Mouse (Mus musculus) neural tube, embryonic 12.5 days (tissue): ENCODE results near the gene Lrrtm4. TPM values are rescaled to one million over a fixed set of nuclear protein-coding genes. Genes with fewer than 3 reads are reported as not detected.

Experiments
- ATAC-seq: fragments of 200-750 bp; cut with Nextera tagmentation; 2 replicates; pipeline ENCODE4 v1.8.0; 2017; ENCODE audit warnings: low read depth, mild to moderate bottlenecking, moderate TSS enrichment, moderate library complexity; ENCODE audit not compliant: low FRiP score
- H3K27ac ChIP-seq: fragments of 300-500 bp; sonication (generic); 2 replicates; pipeline ENCODE4 v1.5.1; 2016
- H3K27me3 ChIP-seq: fragments of 300-500 bp; sonication (generic); replicated peaks from 2 replicates; pipeline ENCODE4 v1.6.1; 2016; ENCODE audit warnings: mild to moderate bottlenecking
- H3K36me3 ChIP-seq: fragments of 300-500 bp; sonication (generic); 2 replicates; pipeline ENCODE4 v1.6.1; 2016; ENCODE audit warnings: mild to moderate bottlenecking
- H3K4me1 ChIP-seq: fragments of 300-500 bp; sonication (generic); 2 replicates; pipeline ENCODE4 v1.6.1; 2016
- H3K4me2 ChIP-seq: fragments of 300-500 bp; sonication (generic); replicated peaks from 2 replicates; pipeline ENCODE4 v1.6.1; 2016; ENCODE audit warnings: mild to moderate bottlenecking
- H3K4me3 ChIP-seq: fragments of 300-500 bp; sonication (generic); 2 replicates; pipeline ENCODE4 v1.5.1; 2016
- H3K9ac ChIP-seq: fragments of 300-500 bp; sonication (generic); 2 replicates; pipeline ENCODE4 v1.6.1; 2016; ENCODE audit warnings: mild to moderate bottlenecking
- H3K9me3 ChIP-seq: fragments of 300-500 bp; sonication (generic); 2 replicates; pipeline ENCODE4 v1.6.1; 2016; ENCODE audit warnings: mild to moderate bottlenecking
- WGBS: fragments of 180-500 bp; shearing (Covaris S2); methylation state at CpG from one replicate; pipeline ENCODE4 v1.1.7; 2016; 5-methylcytosine and 5-hydroxymethylcytosine counted together
- polyA plus RNA-seq: library from polyadenylated mRNA; unstranded; fragments of >200 nt; fragmentation: Nextera tagmentation; extraction: Ambion mirVana; gene quantifications from 2 replicates; pipeline ENCODE4 v1.2.1, GENCODE M21; 2016

The Lrrtm4 gene
- polyA plus RNA-seq, 1 experiment from 2014 or later, result 6.3 TPM

DNA sequence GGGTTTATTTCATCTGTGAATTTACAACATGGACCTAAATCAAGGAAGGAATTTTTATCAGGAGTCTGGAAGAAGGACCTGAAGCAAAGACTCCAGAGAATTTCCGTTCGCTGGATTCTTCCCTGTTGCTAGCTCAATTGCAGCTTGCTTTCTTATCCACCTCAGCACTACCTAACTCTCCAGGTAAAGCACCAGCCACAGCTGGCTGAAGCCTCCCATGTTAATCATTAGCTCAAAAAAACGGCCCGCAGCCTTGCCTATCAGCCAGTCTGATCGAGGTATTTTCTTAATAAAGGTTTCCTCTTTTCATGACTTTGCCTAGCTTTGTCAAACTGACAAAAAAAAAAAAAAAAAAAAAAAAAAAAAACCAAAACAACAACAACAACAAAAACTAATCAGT lies 805.1 kb downstream of the Lrrtm4 start:
- Histone ChIP-seq H3K9ac (no peak overlapping the region), H3K4me3 (no peak overlapping the region), H3K36me3 (no peaks in the 10 kb centered on the region), H3K4me1 (no peaks in the 10 kb centered on the region), H3K27ac (no peak overlapping the region), H3K27me3 (no peaks in the 10 kb centered on the region), H3K4me2 (no peak overlapping the region), H3K9me3 (no peaks in the 10 kb centered on the region)
- no peak for ATAC-seq
- WGBS, result 94% methylated on average over 5 of the region's 5 CpGs

- Histone ChIP-seq H3K4me3 (no peak overlapping the region), H3K9me3 (no peaks in the 10 kb centered on the region), H3K9ac (no peak overlapping the region), H3K36me3 (no peaks in the 10 kb centered on the region), H3K4me2 (no peak overlapping the region), H3K27ac (no peak overlapping the region), H3K27me3 (no peaks in the 10 kb centered on the region), H3K4me1 (no peaks in the 10 kb centered on the region)
- WGBS, result 95% methylated on average over 2 of the region's 2 CpGs
- no peak for ATAC-seq
Observed at GRCm38 (mm10) chr6:80839784-80840183, 821.1 kb downstream of the Lrrtm4 start.

GRCm38 (mm10) chr6:80845294-80845693 lies 826.6 kb downstream of the Lrrtm4 start:
- no peaks in the 10 kb centered on the region for H3K36me3 ChIP-seq
- H3K4me1 ChIP-seq, result no peaks in the 10 kb centered on the region
- H3K9me3 ChIP-seq, result no peaks in the 10 kb centered on the region
- no peaks in the 10 kb centered on the region for H3K27me3 ChIP-seq
- no peak overlapping the region for H3K27ac ChIP-seq
- no peak overlapping the region for H3K4me2 ChIP-seq
- 86% methylated on average over 6 of the region's 6 CpGs for WGBS
- H3K4me3 ChIP-seq, result no peak overlapping the region
- ATAC-seq, result no peak
- H3K9ac ChIP-seq, result no peak overlapping the region

DNA sequence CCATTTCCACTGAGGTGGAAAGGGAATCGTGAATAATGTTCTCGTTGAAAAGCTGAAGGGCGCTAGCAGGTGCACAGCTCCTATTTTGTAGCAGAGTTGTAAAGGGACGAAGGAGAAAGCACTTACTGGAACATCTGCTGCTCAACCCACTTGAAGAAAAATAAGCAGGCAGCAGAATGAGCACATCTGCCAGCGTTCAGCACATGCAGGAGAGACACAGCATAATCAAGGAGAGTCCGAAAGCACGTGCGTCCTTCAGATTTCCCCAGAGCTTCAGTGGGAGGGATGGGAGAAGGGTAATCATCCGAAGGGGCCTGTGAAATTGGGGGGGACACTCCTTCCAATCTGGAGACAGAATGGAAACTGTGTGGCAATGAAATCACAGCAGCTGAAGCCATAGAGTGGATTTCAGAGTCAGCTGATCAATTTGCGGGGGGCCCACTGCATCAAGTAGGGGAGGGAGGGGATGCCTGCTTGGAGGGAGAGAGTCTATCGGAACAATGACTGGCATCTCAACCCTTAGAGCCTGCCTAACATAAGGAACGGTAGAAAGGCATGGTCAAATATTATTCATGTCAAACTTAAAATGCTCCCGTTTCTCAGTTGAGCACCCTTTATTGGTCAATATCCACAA lies 838.4 kb downstream of the Lrrtm4 start:
- WGBS, result 62% methylated on average over 13 of the region's 13 CpGs
- peak overlapping the region; percentile 41; the same call in 1 of the 2 replicates for H3K4me2 ChIP-seq
- no peak overlapping the region for H3K9ac ChIP-seq

More for the DNA sequence above, 838.4 kb downstream of the Lrrtm4 start:
- H3K27ac ChIP-seq, result no peak overlapping the region
- no peaks in the 10 kb centered on the region for H3K27me3 ChIP-seq
- ATAC-seq, result peak; percentile 84
- no peaks in the 10 kb centered on the region for H3K4me1 ChIP-seq
- no peaks in the 10 kb centered on the region for H3K9me3 ChIP-seq
- no peaks in the 10 kb centered on the region for H3K36me3 ChIP-seq
- H3K4me3 ChIP-seq, result no peak overlapping the region

Other genes with a start within 250 kb of the Lrrtm4 start
- gene Gm20594, start 201.0 kb upstream of the Lrrtm4 start, polyA plus RNA-seq, result not detected in 2 replicates